In the genomic region with DNA sequence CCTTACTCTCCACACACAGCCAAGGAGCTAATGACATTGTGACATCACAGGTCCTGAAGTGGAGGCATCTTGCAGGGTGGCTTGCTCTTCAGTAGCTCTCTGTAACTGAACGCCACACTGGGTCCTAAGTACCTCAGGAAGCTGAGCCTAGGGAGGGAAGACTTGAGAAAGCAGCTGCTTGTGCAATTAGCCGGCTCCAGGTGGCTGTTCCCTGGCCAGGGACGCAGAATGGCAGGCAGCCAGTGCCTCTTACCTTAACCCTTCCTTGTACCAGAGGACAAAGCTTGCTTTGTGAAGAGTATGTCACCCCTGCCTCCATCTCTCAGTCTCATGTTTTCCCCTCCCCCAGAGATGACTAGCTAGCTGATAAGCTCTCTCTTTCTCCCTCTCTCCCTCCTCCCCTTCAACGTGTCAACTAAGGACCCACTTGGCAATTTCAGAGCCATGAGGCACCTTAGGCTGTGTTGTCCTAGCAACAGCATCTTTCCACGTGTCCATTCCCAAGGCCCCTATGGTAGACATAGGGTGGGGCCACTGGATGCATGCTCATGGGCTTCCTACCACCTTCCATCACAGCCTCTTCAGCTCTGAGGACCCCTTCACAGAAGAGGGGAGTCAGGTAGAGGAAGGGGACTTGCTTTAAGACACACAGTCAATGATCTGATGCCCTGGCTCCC, we compare ENCODE assay signal across 9 mouse cellular contexts. TPM values are rescaled to one million over a fixed set of nuclear protein-coding genes. Genes with fewer than 3 reads are reported as not detected.
DNase-seq lines count a peak whose midpoint lies in the region; ATAC-seq and TF ChIP-seq lines count a peak whose summit lies in the region.
"Had no signal": no experiment of that assay in that cellular context is flagged by ENCODE, and none has a peak within 500 bp of the region (broad histone marks: within the 10 kb centered on the region; RNA-seq: fewer than 3 reads in every experiment).

No protein-coding gene starts in this region.

- no peaks in the 10 kb centered on the region for H3K27me3 ChIP-seq in limb, embryonic 12.5 days
- H3K27me3 ChIP-seq: CH12.LX had no signal

- peak; percentile 60 for DNase-seq in gastrocnemius, adult 2 months
- DNase-seq in gastrocnemius, adult 18-20 months (ENCODE audit: low spot score), result no peak
- DNase-seq in 3134 (ENCODE audit: extremely low read depth, insufficient read length, low spot score), result peak; percentile 44
- no peak for DNase-seq in thymus, postnatal 4 days
- DNase-seq in c-Kit-positive CD71-positive TER-119-positive erythroid progenitor cells, embryonic 14.5 days (ENCODE audit: low spot score), result no peak

- peak; percentile 76 for ATAC-seq in limb, embryonic 12.5 days (ENCODE audit: insufficient number of reproducible peaks, insufficient read depth, low FRiP score, low TSS enrichment, low read depth)
- ATAC-seq in megakaryocyte-erythroid progenitor cell, adult 5-6 weeks (replicated peaks; ENCODE audit: low FRiP score, low TSS enrichment, poor library complexity, severe bottlenecking), result no peak

- no peak overlapping the region for H3K4me3 ChIP-seq in gastrocnemius, adult 2 months
- no peak overlapping the region for H3K4me3 ChIP-seq in cortical plate, adult 2 months (ENCODE audit: insufficient read depth, low read length)
- no peak overlapping the region for H3K4me3 ChIP-seq in limb, embryonic 12.5 days (replicated peaks)

- intact Hi-C loops in gastrocnemius, adult 2 months (cut with DNase I), result no loop called here

- no peaks in the 10 kb centered on the region for H3K36me3 ChIP-seq in limb, embryonic 12.5 days

- no peak overlapping the region for H3K4me2 ChIP-seq in limb, embryonic 12.5 days

- 22% methylated on average over 5 of the region's 5 CpGs for WGBS in limb, embryonic 12.5 days

- H3K9ac ChIP-seq in limb, embryonic 12.5 days (replicated peaks), result no peak overlapping the region

- H3K4me1 ChIP-seq in cortical plate, adult 2 months (ENCODE audit: control insufficient read depth, insufficient read depth, low read length), result peaks cover 15% of the 10 kb centered on the region
- H3K4me1 ChIP-seq in limb, embryonic 12.5 days (replicated peaks), result peaks cover 16% of the 10 kb centered on the region

- no peak overlapping the region for H3K27ac ChIP-seq in gastrocnemius, adult 2 months
- peak overlapping the region; percentile 97 for H3K27ac ChIP-seq in cortical plate, adult 2 months (ENCODE audit: insufficient read depth, low read length)
- peak overlapping the region; percentile 32; the same call in 1 of the 2 replicates for H3K27ac ChIP-seq in limb, embryonic 12.5 days

- H3K9me3 ChIP-seq in limb, embryonic 12.5 days, result no peaks in the 10 kb centered on the region

- no peak for TF ChIP-seq POLR2A in cortical plate, adult 2 months (IDR thresholded peaks at IDR 0.05; ENCODE audit: extremely low read depth, insufficient read depth, low read length)

- no peak for TF ChIP-seq CTCF in gastrocnemius, adult 2 months (IDR thresholded peaks at IDR 0.05)
- TF ChIP-seq CTCF in cortical plate, adult 2 months (IDR thresholded peaks at IDR 0.05; ENCODE audit: extremely low read depth, insufficient read depth, low read length), result no peak

RNA-seq across cellular contexts. Expression of a gene that starts 12.0 kb away (rescaled TPM):
- 10 to 100 TPM; 10.8 to 13.6 TPM for total RNA-seq in gastrocnemius, adult 2 months (2021)
- 10 to 100 TPM in 1 of 2 experiments, 1 to 10 TPM in 1; 9.0 to 10.9 TPM for total RNA-seq in gastrocnemius, adult 18-20 months (2021)
- 5.0 and 5.9 TPM in 2 replicates for polyA plus RNA-seq in cortical plate, adult 2 months (2012; rRNA removed)
- polyA plus RNA-seq in limb, embryonic 12.5 days (2016; fragmentation: Nextera tagmentation; extraction: Ambion mirVana), result 0.19 and 0.31 TPM in 2 replicates
- total RNA-seq in megakaryocyte-erythroid progenitor cell, adult 5-6 weeks (2014; fragmentation: Nextera tagmentation), result not detected in 2 replicates
- total RNA-seq in megakaryocyte-erythroid progenitor cell, adult 5-6 weeks (2017), result 0.38 TPM in 1 of 2 replicates, not detected in the other

Comparison
In these comparisons a context has a peak if more than half of its experiments do, and no peak if none do; other contexts are left out.
1. DNase-seq: peak in gastrocnemius, adult 2 months (single experiment) and 3134 (single experiment); none in gastrocnemius, adult 18-20 months (single experiment), thymus, postnatal 4 days (single experiment) and c-Kit-positive CD71-positive TER-119-positive erythroid progenitor cells, embryonic 14.5 days (single experiment).
2. RNA of a gene that starts 12.0 kb away (total RNA-seq): 10.8 to 13.6 TPM in gastrocnemius, adult 2 months and 9.0 to 10.9 TPM in gastrocnemius, adult 18-20 months; 0.38 TPM in megakaryocyte-erythroid progenitor cell, adult 5-6 weeks; every median in the first group is over 4 times any median in the second.